Mouse (Mus musculus) embryonic facial prominence, embryonic 11.5 days (tissue): ENCODE measurements around the gene Ngly1. TPM values are rescaled to one million over a fixed set of nuclear protein-coding genes. Genes with fewer than 3 reads are reported as not detected.

Experiments used
- ATAC-seq: fragments of 200-750 bp; cut with Nextera tagmentation; replicated peaks from 2 replicates; pipeline ENCODE4 v1.8.0; 2017; ENCODE audit warnings: low read depth; ENCODE audit not compliant: insufficient number of reproducible peaks, low FRiP score, low TSS enrichment
- DNase-seq: peaks from one replicate; pipeline ENCODE4 v3.0.0-alpha.2; 2015; ENCODE audit warnings: low spot score
- H3K27ac ChIP-seq: fragments of 300-500 bp; sonication (generic); replicated peaks from 2 replicates; pipeline ENCODE4 v1.5.1; 2014; ENCODE audit warnings: mild to moderate bottlenecking, low read depth, low read length, control low read depth
- H3K27me3 ChIP-seq: fragments of 300-500 bp; sonication (generic); 2 replicates; pipeline ENCODE4 v1.6.1; 2014; ENCODE audit warnings: mild to moderate bottlenecking, low read length, moderate library complexity, mixed read lengths; ENCODE audit not compliant: control insufficient read depth, insufficient read depth
- H3K36me3 ChIP-seq: fragments of 300-500 bp; sonication (generic); replicated peaks from 2 replicates; pipeline ENCODE4 v1.6.1; 2014; ENCODE audit warnings: low read depth, mild to moderate bottlenecking, low read length, moderate library complexity, mixed read lengths; ENCODE audit not compliant: control insufficient read depth, insufficient read depth
- H3K4me1 ChIP-seq: fragments of 300-500 bp; sonication (generic); 2 replicates; pipeline ENCODE4 v1.6.1; 2014; ENCODE audit warnings: low read length, mixed read lengths; ENCODE audit not compliant: control insufficient read depth, insufficient read depth
- H3K4me2 ChIP-seq: fragments of 300-500 bp; sonication (generic); 2 replicates; pipeline ENCODE4 v1.6.1; 2014; ENCODE audit warnings: low read depth, mild to moderate bottlenecking, control low read depth, low read length, moderate library complexity
- H3K4me3 ChIP-seq: fragments of 300-500 bp; sonication (generic); 2 replicates; pipeline ENCODE4 v1.5.1; 2014; ENCODE audit warnings: low read depth, low read length, control low read depth
- H3K9ac ChIP-seq: fragments of 300-500 bp; sonication (generic); replicated peaks from 2 replicates; pipeline ENCODE4 v1.6.1; 2014; ENCODE audit warnings: mild to moderate bottlenecking, control low read depth, low read length
- H3K9me3 ChIP-seq: fragments of 300-500 bp; sonication (generic); replicated peaks from 2 replicates; pipeline ENCODE4 v1.6.1; 2016; ENCODE audit warnings: mild to moderate bottlenecking, low read length, inconsistent platforms, mixed read lengths; ENCODE audit not compliant: control insufficient read depth
- WGBS: fragments of 180-500 bp; shearing (Covaris S2); extraction: QIAGEN DNeasy Blood & Tissue Kit; methylation state at CpG from one replicate; pipeline ENCODE4 v1.1.7; 2014; 5-methylcytosine and 5-hydroxymethylcytosine counted together
- polyA plus RNA-seq: library from polyadenylated mRNA; unstranded; fragments of >200 nt; fragmentation: Nextera tagmentation; extraction: Ambion mirVana; gene quantifications from 2 replicates; pipeline ENCODE4 v1.2.1, GENCODE M21; 2014

Gene Ngly1
- polyA plus RNA-seq, 1 experiment from 2014 or later, result 31.0 TPM

DNA sequence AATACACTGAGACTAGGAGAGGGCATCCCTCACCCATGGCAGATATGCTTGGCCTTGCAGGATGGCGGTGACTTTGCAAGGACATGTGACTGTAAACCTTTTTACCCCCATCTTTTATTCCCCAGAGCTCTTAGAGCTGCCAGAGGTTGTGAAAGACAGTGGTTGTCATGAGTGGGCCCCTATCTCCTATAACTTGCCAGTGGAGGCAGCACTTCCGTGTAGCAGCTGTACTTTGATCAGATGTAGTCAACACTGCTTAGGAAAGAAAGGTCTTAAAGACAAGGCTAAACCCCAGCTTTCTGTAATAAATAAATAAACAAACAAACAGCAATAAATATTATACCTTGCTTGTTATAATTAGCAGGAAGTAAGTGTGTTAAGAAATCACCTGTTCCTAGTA is 70.7 kb downstream of the Ngly1 start:
- no peaks in the 10 kb centered on the region for H3K27me3 ChIP-seq
- ATAC-seq (no peak), DNase-seq (no peak)
- H3K9me3 ChIP-seq, result no peaks in the 10 kb centered on the region
- no peak overlapping the region for H3K4me3 ChIP-seq
- no peak overlapping the region for H3K9ac ChIP-seq
- H3K36me3 ChIP-seq, result no peaks in the 10 kb centered on the region
- H3K4me2 ChIP-seq, result no peak overlapping the region
- no peaks in the 10 kb centered on the region for H3K4me1 ChIP-seq
- WGBS, result 81% methylated on average over 2 of the region's 2 CpGs
- no peak overlapping the region for H3K27ac ChIP-seq

- H3K4me2 ChIP-seq, result no peak overlapping the region
- WGBS, result 79% methylated on average over 4 of the region's 4 CpGs
- peaks cover 5% of the 10 kb centered on the region for H3K4me1 ChIP-seq
Observed at GRCm38 (mm10) chr14:16324394-16324793, 75.3 kb downstream of the Ngly1 start.

GRCm38 (mm10) chr14:16325208-16325607 is 76.1 kb downstream of the Ngly1 start:
- Histone ChIP-seq H3K27me3 (no peaks in the 10 kb centered on the region), H3K9ac (no peak overlapping the region), H3K4me3 (no peak overlapping the region), H3K4me1 (peaks cover 5% of the 10 kb centered on the region), H3K4me2 (no peak overlapping the region), H3K27ac (no peak overlapping the region), H3K9me3 (no peaks in the 10 kb centered on the region), H3K36me3 (no peaks in the 10 kb centered on the region)
- no peak for ATAC-seq
- 50% methylated on average over 1 of the region's 1 CpGs for WGBS
- no peak for DNase-seq

More at GRCm38 (mm10) chr14:16324394-16324793, 75.3 kb downstream of the Ngly1 start:
- DNase-seq (no peak), ATAC-seq (no peak)
- no peak overlapping the region for H3K27ac ChIP-seq
- no peak overlapping the region for H3K4me3 ChIP-seq
- H3K27me3 ChIP-seq, result no peaks in the 10 kb centered on the region
- H3K9me3 ChIP-seq, result no peaks in the 10 kb centered on the region
- no peaks in the 10 kb centered on the region for H3K36me3 ChIP-seq
- H3K9ac ChIP-seq, result no peak overlapping the region

- no peaks in the 10 kb centered on the region for H3K27me3 ChIP-seq
- no peak overlapping the region for H3K9ac ChIP-seq
- H3K9me3 ChIP-seq, result no peaks in the 10 kb centered on the region
- DNase-seq, result peak; percentile 77
- ATAC-seq, result peak; percentile 92
- no peaks in the 10 kb centered on the region for H3K36me3 ChIP-seq
- H3K27ac ChIP-seq, result peak overlapping the region; percentile 62; the same call in 1 of the 2 replicates
- peaks cover 5% of the 10 kb centered on the region for H3K4me1 ChIP-seq
- H3K4me3 ChIP-seq, result no peak overlapping the region
- no peak overlapping the region; the same call in 1 of the 2 replicates for H3K4me2 ChIP-seq
- WGBS, result 4% methylated on average over 2 of the region's 2 CpGs
Observed at GRCm38 (mm10) chr14:16328531-16328930, 79.5 kb downstream of the Ngly1 start.

GRCm38 (mm10) chr14:16328959-16329480 is 79.9 kb downstream of the Ngly1 start:
- ATAC-seq (no peak), DNase-seq (peak; percentile 9)
- H3K9me3 ChIP-seq, result no peaks in the 10 kb centered on the region
- no peak overlapping the region for H3K4me2 ChIP-seq
- peak overlapping the region; percentile 25; the same call in 1 of the 2 replicates for H3K9ac ChIP-seq
- peak overlapping the region; percentile 62 for H3K27ac ChIP-seq
- no peaks in the 10 kb centered on the region for H3K36me3 ChIP-seq
- H3K27me3 ChIP-seq, result no peaks in the 10 kb centered on the region
- WGBS, result 28% methylated on average over 5 of the region's 5 CpGs
- H3K4me3 ChIP-seq, result no peak overlapping the region
- H3K4me1 ChIP-seq, result peaks cover 5% of the 10 kb centered on the region

DNA sequence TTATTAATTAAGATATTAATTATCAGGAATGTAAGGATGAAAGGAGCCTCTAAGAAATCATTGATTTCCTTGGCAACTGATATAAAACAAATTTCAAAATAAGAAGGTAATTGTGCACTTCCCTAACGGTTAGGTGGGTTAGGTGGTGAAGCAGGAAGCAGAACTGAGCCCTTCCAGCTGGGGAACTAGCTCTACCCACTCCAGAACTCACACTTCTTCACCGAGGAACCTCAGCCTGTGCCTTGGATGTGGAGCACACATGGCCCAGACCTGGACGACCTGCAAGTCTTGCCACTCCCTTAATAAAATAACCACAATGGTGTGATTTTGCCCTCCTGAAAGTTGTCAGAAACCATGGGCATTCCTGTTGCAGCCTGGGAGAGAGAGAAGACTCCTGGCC is 80.7 kb downstream of the Ngly1 start:
- Histone ChIP-seq H3K27me3 (no peaks in the 10 kb centered on the region), H3K4me1 (peaks cover 5% of the 10 kb centered on the region), H3K27ac (no peak overlapping the region), H3K4me2 (no peak overlapping the region), H3K36me3 (no peaks in the 10 kb centered on the region), H3K4me3 (no peak overlapping the region), H3K9me3 (no peaks in the 10 kb centered on the region), H3K9ac (no peak overlapping the region)
- DNase-seq (no peak), ATAC-seq (no peak)
- WGBS, result 74% methylated on average over 3 of the region's 3 CpGs

DNA sequence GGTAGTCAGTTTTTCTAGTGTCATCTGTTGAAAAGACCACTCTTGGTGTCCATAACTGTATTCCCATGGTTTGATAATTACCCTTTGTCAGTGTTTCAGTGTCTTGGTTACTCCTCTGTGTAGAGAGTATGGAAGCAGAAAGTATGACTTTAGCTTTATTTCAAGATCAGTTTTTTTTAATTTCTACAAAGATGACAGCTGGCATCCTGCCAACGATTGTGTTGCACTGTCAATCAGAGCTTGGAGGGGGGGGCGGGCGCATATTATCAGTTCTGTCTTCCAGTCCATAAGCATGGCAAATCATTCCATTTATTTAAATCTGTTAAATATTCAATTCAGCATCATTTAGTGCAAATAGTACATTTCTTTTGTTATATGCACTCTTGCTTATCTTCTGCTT is 85.2 kb downstream of the Ngly1 start:
- H3K27ac ChIP-seq, result no peak overlapping the region
- H3K9me3 ChIP-seq, result no peaks in the 10 kb centered on the region
- no peak overlapping the region for H3K4me3 ChIP-seq
- ATAC-seq (no peak), DNase-seq (no peak)
- no peaks in the 10 kb centered on the region for H3K36me3 ChIP-seq
- no peak overlapping the region for H3K4me2 ChIP-seq
- H3K4me1 ChIP-seq, result no peaks in the 10 kb centered on the region; the same call in 1 of the 2 replicates
- H3K27me3 ChIP-seq, result no peaks in the 10 kb centered on the region
- no peak overlapping the region for H3K9ac ChIP-seq
- WGBS, result 91% methylated on average over 3 of the region's 3 CpGs

- no peaks in the 10 kb centered on the region for H3K27me3 ChIP-seq
- ATAC-seq (no peak), DNase-seq (no peak)
- WGBS, result 48% methylated on average over 3 of the region's 3 CpGs
- H3K9me3 ChIP-seq, result no peaks in the 10 kb centered on the region
- H3K4me1 ChIP-seq, result no peaks in the 10 kb centered on the region; the same call in 1 of the 2 replicates
- H3K9ac ChIP-seq, result no peak overlapping the region
- H3K27ac ChIP-seq, result no peak overlapping the region
- no peaks in the 10 kb centered on the region for H3K36me3 ChIP-seq
- no peak overlapping the region for H3K4me3 ChIP-seq
- H3K4me2 ChIP-seq, result no peak overlapping the region
Observed at GRCm38 (mm10) chr14:16335835-16336417, 86.8 kb downstream of the Ngly1 start.
